ENCODE assay signal across 13 mouse cellular contexts in the genomic region with DNA sequence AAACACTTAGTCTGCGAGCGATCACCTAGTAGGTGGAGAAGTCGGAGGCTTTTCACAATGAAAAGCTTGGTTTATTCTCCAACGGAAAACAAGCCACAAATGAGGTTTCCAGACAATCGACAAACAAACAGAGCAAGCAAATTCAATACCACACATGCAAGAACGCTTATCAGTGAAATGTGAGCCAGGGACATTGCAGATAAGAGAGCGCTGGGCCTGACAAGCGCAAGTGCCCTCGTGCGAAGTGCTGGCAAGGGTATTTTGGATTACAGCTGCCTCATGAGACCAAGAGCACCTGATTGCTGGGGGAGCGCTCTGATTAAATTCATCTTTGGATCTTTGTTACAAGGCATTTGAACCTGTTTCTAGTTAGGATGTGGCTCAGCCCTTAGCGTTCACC. TPM values are rescaled to one million over a fixed set of nuclear protein-coding genes. Genes with fewer than 3 reads are reported as not detected.
DNase-seq lines count a peak whose midpoint lies in the region; ATAC-seq and TF ChIP-seq lines count a peak whose summit lies in the region.
"Had no signal": no experiment of that assay in that cellular context is flagged by ENCODE, and none has a peak within 500 bp of the region (broad histone marks: within the 10 kb centered on the region; RNA-seq: fewer than 3 reads in every experiment).

No protein-coding gene starts in this region.

- no peaks in the 10 kb centered on the region for H3K9me3 ChIP-seq in intestine, embryonic 15.5 days
- no peaks in the 10 kb centered on the region for H3K9me3 ChIP-seq in intestine, postnatal 0 days (ENCODE audit: control insufficient read depth)
- H3K9me3 ChIP-seq in heart, embryonic 11.5 days (replicated peaks; ENCODE audit: control insufficient read depth, low read length), result no peaks in the 10 kb centered on the region
- H3K9me3 ChIP-seq in intestine, embryonic 16.5 days (ENCODE audit: control insufficient read depth, low read length), result no peaks in the 10 kb centered on the region
- H3K9me3 ChIP-seq: midbrain, embryonic 15.5 days had no signal

- no peaks in the 10 kb centered on the region for H3K36me3 ChIP-seq in intestine, embryonic 15.5 days
- no peaks in the 10 kb centered on the region for H3K36me3 ChIP-seq in intestine, postnatal 0 days (ENCODE audit: control insufficient read depth, insufficient read depth)
- H3K36me3 ChIP-seq in heart, embryonic 11.5 days (ENCODE audit: control insufficient read depth, insufficient read depth, low read length), result no peaks in the 10 kb centered on the region
- no peaks in the 10 kb centered on the region for H3K36me3 ChIP-seq in intestine, embryonic 16.5 days (ENCODE audit: control insufficient read depth, insufficient read depth, low read length)
- H3K36me3 ChIP-seq: midbrain, embryonic 15.5 days had no signal

- H3K4me1 ChIP-seq in intestine, embryonic 15.5 days (replicated peaks), result no peaks in the 10 kb centered on the region
- no peaks in the 10 kb centered on the region for H3K4me1 ChIP-seq in intestine, postnatal 0 days (replicated peaks; ENCODE audit: control insufficient read depth, insufficient read depth, low read length)
- H3K4me1 ChIP-seq in heart, embryonic 11.5 days (ENCODE audit: control insufficient read depth, insufficient read depth, low read length), result peaks cover 11% of the 10 kb centered on the region; the same call in 1 of the 2 replicates
- H3K4me1 ChIP-seq in intestine, embryonic 16.5 days (ENCODE audit: control insufficient read depth, insufficient read depth, low read length), result no peaks in the 10 kb centered on the region
- H3K4me1 ChIP-seq: midbrain, embryonic 15.5 days had no signal

- TF ChIP-seq CTCF in intestine, postnatal 0 days (IDR thresholded peaks at IDR 0.05; ENCODE audit: low read depth), result no peak

- no peak overlapping the region for H3K4me2 ChIP-seq in intestine, embryonic 15.5 days (replicated peaks)
- no peak overlapping the region for H3K4me2 ChIP-seq in intestine, postnatal 0 days (replicated peaks; ENCODE audit: low read depth)
- peak overlapping the region; percentile 60 for H3K4me2 ChIP-seq in heart, embryonic 11.5 days
- no peak overlapping the region for H3K4me2 ChIP-seq in intestine, embryonic 16.5 days (ENCODE audit: low read depth, low read length)
- H3K4me2 ChIP-seq: midbrain, embryonic 15.5 days had no signal

- no peaks in the 10 kb centered on the region for H3K27me3 ChIP-seq in intestine, embryonic 15.5 days (replicated peaks)
- no peaks in the 10 kb centered on the region for H3K27me3 ChIP-seq in intestine, postnatal 0 days (replicated peaks; ENCODE audit: control insufficient read depth, insufficient read depth, low read length)
- H3K27me3 ChIP-seq in heart, embryonic 11.5 days (ENCODE audit: control insufficient read depth, insufficient read depth, low read length), result no peaks in the 10 kb centered on the region
- H3K27me3 ChIP-seq in intestine, embryonic 16.5 days (replicated peaks; ENCODE audit: control insufficient read depth, insufficient read depth, low read length), result no peaks in the 10 kb centered on the region
- H3K27me3 ChIP-seq: midbrain, embryonic 15.5 days had no signal

- no peak overlapping the region for H3K4me3 ChIP-seq in intestine, embryonic 15.5 days (replicated peaks)
- H3K4me3 ChIP-seq in intestine, postnatal 0 days (ENCODE audit: low read depth, low read length), result no peak overlapping the region
- no peak overlapping the region for H3K4me3 ChIP-seq in heart, embryonic 11.5 days (ENCODE audit: low read depth, low read length)
- H3K4me3 ChIP-seq in intestine, embryonic 16.5 days (ENCODE audit: low read length), result no peak overlapping the region
- H3K4me3 ChIP-seq: left cerebral cortex, adult 2 months; midbrain, embryonic 15.5 days had no signal

- ATAC-seq in intestine, embryonic 15.5 days, result peak; percentile 56
- ATAC-seq in intestine, postnatal 0 days, result no peak
- ATAC-seq in heart, embryonic 11.5 days (replicated peaks; ENCODE audit: insufficient number of reproducible peaks, low FRiP score, low TSS enrichment), result no peak
- peak; percentile 69; the same call in 1 of the 2 replicates for ATAC-seq in intestine, embryonic 16.5 days
- ATAC-seq in megakaryocyte progenitor cell, adult 5-6 weeks (replicated peaks; ENCODE audit: poor library complexity), result peak; percentile 98
- ATAC-seq: midbrain, embryonic 15.5 days had no signal

- intact Hi-C loops in left cerebral cortex, postnatal 4 days (cut with DNase I), result no loop called here

- H3K27ac ChIP-seq in intestine, embryonic 15.5 days, result no peak overlapping the region
- no peak overlapping the region for H3K27ac ChIP-seq in intestine, postnatal 0 days (ENCODE audit: low read depth, low read length)
- H3K27ac ChIP-seq in heart, embryonic 11.5 days (ENCODE audit: low read depth, low read length), result no peak overlapping the region
- no peak overlapping the region for H3K27ac ChIP-seq in intestine, embryonic 16.5 days (ENCODE audit: low read length)
- H3K27ac ChIP-seq: left cerebral cortex, adult 2 months; midbrain, embryonic 15.5 days had no signal

- DNase-seq in natural killer cell, adult 2 months (ENCODE audit: low spot score in 2 of 2), result no peak
- no peak for DNase-seq in adrenal gland, adult 18-20 months (ENCODE audit: low spot score in 2 of 2)
- DNase-seq in left cerebral cortex, postnatal 4 days, result no peak
- DNase-seq: cerebellum, adult 11 months; kidney, postnatal 25 days; retina, postnatal 1 day had no signal

- 40% methylated on average over 12 of the region's 12 CpGs for WGBS in intestine, embryonic 15.5 days
- WGBS in intestine, postnatal 0 days, result 30% methylated on average over 12 of the region's 12 CpGs
- WGBS in heart, embryonic 11.5 days (ENCODE audit: insufficient replicate concordance), result 12% methylated on average over 12 of the region's 12 CpGs
- 47% methylated on average over 12 of the region's 12 CpGs for WGBS in intestine, embryonic 16.5 days

- no peak overlapping the region for H3K9ac ChIP-seq in intestine, embryonic 15.5 days
- H3K9ac ChIP-seq in intestine, postnatal 0 days (ENCODE audit: low read depth, low read length), result no peak overlapping the region
- peak overlapping the region; percentile 49; the same call in 1 of the 2 replicates for H3K9ac ChIP-seq in heart, embryonic 11.5 days (ENCODE audit: low read depth, low read length)
- H3K9ac ChIP-seq in intestine, embryonic 16.5 days (ENCODE audit: low read depth, low read length), result no peak overlapping the region
- H3K9ac ChIP-seq: midbrain, embryonic 15.5 days had no signal

RNA-seq across cellular contexts. Expression of gene Gtf2b, which starts 7.0 kb away (rescaled TPM):
- 69.7 and 74.7 TPM in 2 replicates for polyA plus RNA-seq in intestine, embryonic 15.5 days (2015; fragmentation: Nextera tagmentation; extraction: Ambion mirVana)
- 73.6 and 79.4 TPM in 2 replicates for polyA plus RNA-seq in intestine, postnatal 0 days (2015; fragmentation: Nextera tagmentation; extraction: Ambion mirVana)
- 59.2 and 61.4 TPM in 2 replicates for polyA plus RNA-seq in heart, embryonic 11.5 days (2014; fragmentation: Nextera tagmentation; extraction: Ambion mirVana)
- polyA plus RNA-seq in intestine, embryonic 16.5 days (2015; fragmentation: Nextera tagmentation; extraction: Ambion mirVana), result 68.2 and 72.0 TPM in 2 replicates
- total RNA-seq in megakaryocyte progenitor cell, adult 5-6 weeks (2015), result 95.6 and 98.0 TPM in 2 replicates
- total RNA-seq in megakaryocyte progenitor cell, adult 5-6 weeks (2017), result 142 and 154 TPM in 2 replicates
- total RNA-seq in adrenal gland, adult 18-20 months (2021), result 10 to 100 TPM; 54.0 to 67.5 TPM
- 10 to 100 TPM; 32.3 to 32.9 TPM for total RNA-seq in left cerebral cortex, postnatal 4 days (2021)

RNA-seq across cellular contexts. Expression of gene Kyat3, which starts 57.0 kb away (rescaled TPM):
- polyA plus RNA-seq in intestine, embryonic 15.5 days (2015; fragmentation: Nextera tagmentation; extraction: Ambion mirVana), result 17.5 and 18.2 TPM in 2 replicates
- 2.0 and 2.3 TPM in 2 replicates for polyA plus RNA-seq in intestine, postnatal 0 days (2015; fragmentation: Nextera tagmentation; extraction: Ambion mirVana)
- polyA plus RNA-seq in heart, embryonic 11.5 days (2014; fragmentation: Nextera tagmentation; extraction: Ambion mirVana), result 9.5 and 11.3 TPM in 2 replicates
- 16.6 and 17.8 TPM in 2 replicates for polyA plus RNA-seq in intestine, embryonic 16.5 days (2015; fragmentation: Nextera tagmentation; extraction: Ambion mirVana)
- 21.5 and 32.4 TPM in 2 replicates for total RNA-seq in megakaryocyte progenitor cell, adult 5-6 weeks (2015)
- total RNA-seq in megakaryocyte progenitor cell, adult 5-6 weeks (2017), result 33.1 and 37.1 TPM in 2 replicates
- total RNA-seq in adrenal gland, adult 18-20 months (2021), result 10 to 100 TPM; 21.4 to 23.4 TPM
- 1 to 10 TPM; 2.8 to 3.3 TPM for total RNA-seq in left cerebral cortex, postnatal 4 days (2021)

Comparison
In these comparisons a context has a peak if more than half of its experiments do, and no peak if none do; other contexts are left out.
1. ATAC-seq: peak in intestine, embryonic 15.5 days (single experiment), intestine, embryonic 16.5 days (single experiment) and megakaryocyte progenitor cell, adult 5-6 weeks (single experiment); none in intestine, postnatal 0 days (single experiment) and heart, embryonic 11.5 days (single experiment).